Mouse (Mus musculus) brain, embryonic 14.5 days (tissue): ENCODE measurements around the gene Rab26.

Experiments
- CTCF ChIP-seq: fragments of 200-500 bp; IDR thresholded peaks from 2 replicates; pipeline ENCODE4 v1.5.1; 2012; ENCODE audit warnings: inconsistent platforms, mild to moderate bottlenecking, moderate library complexity, borderline replicate concordance; ENCODE audit not compliant: insufficient read depth, insufficient read length; ENCODE audit errors: extremely low read depth
- POLR2A ChIP-seq: fragments of 200-500 bp; IDR thresholded peaks from 2 replicates; pipeline ENCODE4 v1.6.1; 2012; ENCODE audit warnings: mild to moderate bottlenecking, inconsistent platforms, borderline replicate concordance; ENCODE audit not compliant: poor library complexity, insufficient read depth, insufficient read length, severe bottlenecking; ENCODE audit errors: extremely low read depth

DNA sequence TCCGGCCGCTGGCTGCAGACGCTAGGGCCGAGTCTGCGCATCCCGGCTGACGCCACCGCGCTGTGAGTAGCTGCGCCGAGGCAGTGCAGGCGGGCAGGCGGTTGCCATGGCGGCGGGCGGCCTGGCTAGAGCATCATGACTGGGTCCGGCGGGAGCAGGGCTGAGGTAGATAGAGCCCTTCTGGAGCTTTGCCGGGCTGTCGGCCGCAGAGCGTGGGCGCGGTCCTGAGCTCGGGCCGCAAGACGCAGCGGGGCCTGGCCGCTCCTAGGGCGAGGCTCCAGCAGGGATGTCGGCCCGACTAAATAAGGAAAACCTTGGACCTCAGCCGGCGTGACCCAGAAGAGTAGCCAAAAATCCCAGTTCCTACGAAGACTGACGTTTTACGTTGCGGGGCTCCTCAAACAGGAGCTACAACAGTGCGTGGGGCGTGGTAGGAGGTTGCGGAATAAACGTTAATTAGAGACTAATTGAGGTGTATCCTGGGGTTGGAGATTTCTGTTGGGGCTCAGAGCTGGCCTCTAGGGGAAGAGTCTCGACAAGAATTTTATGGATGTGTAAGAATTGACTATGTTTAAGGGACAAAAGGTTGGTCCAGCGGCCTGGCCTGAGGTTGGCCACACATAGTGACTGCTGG, 16.5 kb upstream of the Rab26 start:
- no peak for TF ChIP-seq POLR2A
- no peak for TF ChIP-seq CTCF
